Mouse (Mus musculus): ENCODE data around the gene Aph1c.
"Not testable (repeated sequence)": the region's sequence is repeated elsewhere in the genome, so short reads cannot be mapped to it uniquely, and the experiment has no call there.

The Aph1c gene

DNA sequence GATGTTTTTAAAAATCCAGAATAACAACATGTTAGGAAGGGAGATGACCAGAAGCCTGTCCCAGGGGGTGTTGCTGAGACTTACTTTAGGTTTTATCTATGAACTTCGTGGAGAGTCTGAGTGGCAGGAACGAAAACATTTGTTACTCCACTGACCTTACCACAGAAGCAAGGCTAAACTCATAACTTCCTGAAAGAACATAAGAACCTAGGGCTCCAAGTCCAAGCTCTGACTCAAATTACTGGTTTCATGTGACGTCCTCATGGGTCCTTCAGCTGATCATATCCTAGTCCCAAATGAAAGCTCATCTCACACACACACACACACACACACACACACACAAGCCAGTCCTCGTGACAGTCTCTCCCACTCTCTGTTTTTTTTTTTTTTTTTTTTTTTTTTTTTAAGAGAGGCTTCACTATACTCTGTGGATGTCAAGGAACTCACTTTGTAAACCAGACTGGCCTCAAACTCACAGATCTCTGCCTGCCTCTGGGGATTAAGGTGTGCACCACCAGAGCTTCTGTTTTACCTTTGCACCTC is 2.1 kb downstream of the Aph1c start:
- DNase-seq (ENCODE audit: low spot score): no peak

DNA sequence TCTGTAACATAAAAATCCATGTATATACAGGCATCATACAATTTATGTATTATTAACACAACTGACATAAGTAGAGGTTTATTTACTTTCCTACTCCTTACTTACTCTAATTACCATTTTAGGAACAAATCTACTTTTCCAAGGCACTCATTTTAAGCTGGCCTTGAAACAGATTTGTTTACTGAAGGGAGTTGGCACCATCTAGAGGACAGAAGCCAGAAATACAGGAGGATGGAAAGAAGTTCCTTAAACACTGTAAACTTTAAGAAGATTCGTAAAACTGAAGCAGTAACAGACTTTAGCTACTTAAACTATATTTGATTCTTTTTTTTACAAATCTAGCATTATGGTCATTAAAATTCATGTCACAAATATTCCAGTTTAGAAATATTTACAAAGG is 8.5 kb downstream of the Aph1c start:
- DNase-seq (ENCODE audit: low spot score): no peak

DNA sequence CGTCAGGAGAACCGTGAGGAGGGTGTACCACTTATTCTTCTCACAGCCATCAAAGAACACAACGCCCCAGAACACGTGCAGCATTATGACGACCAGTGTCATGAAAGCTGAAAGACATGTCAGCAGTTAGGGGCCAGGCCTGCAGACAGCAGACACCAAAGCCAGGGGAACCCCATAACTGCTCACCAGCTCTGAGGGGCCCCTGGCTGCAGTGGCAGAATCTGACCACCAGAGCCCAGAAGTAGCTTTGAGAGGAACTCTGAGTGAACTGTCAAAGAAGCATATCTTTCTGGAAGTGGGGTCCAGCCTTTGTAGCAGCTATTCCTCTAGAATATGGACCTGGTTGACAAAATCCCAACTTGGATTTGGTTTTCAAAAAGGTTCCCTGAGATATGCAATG is 12.3 kb downstream of the Aph1c start:
- not testable (repeated sequence) for DNase-seq (ENCODE audit: low spot score)

DNA sequence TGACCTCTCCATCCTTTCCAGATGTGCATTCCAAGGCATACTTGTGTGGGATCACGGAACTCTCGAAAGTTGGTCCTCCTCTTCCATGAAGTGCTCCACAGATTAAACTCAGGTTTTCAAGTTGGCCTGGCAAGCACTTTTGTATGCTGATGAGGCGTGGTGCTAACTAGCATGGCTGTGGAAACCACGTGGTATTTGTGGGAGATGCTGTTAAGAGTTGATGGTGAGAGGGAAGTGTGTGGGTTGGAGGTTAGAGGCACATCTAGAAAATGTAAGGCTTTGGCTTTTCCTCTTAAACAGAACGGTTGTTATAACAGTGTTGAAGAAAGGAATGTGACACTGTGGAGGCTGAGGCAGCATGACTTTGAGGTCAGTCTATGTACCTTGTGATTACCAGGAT is 13.5 kb downstream of the Aph1c start:
- DNase-seq (ENCODE audit: low spot score): no peak

DNA sequence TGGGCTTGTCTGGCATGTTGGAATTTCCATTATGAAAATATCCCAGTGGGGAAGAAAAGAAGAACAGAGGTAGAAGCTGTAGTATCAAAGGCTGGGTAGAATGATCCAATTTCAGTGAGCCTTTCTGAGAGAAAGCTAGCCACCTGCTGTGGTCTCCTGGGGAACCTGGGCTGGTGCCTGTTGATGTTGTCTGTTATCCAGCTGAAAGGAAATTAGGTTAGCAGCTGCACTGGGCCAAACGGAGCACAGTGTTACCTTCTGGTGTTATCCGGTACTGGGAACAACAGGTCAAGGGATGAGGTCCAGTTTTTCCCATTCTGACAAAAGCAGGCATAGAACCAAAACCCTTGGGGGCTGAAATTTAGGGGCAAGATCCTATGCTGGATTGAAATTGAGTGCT is 21.1 kb downstream of the Aph1c start:
- no peak for DNase-seq (ENCODE audit: low spot score)

DNA sequence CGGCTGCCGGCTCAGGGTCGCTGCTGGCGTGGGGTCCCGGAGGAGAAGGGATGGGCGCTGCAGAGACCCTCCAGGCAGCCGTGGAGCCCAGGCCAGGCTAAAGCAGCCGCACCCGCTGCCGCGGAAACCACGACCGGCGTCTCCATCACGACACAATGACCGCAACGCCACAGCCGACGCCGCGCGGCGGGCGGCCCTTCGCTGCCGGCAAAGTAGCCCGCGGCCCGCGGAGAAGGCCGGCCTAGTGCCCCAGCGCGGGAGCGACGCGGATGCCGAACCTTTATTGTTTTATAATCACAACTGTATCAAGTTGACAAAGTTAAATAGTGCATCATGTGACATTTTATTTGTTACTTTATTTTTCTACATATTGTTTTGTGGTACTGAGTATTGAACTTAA is 28.6 kb downstream of the Aph1c start:
- not testable (repeated sequence) for DNase-seq (ENCODE audit: low spot score)

DNA sequence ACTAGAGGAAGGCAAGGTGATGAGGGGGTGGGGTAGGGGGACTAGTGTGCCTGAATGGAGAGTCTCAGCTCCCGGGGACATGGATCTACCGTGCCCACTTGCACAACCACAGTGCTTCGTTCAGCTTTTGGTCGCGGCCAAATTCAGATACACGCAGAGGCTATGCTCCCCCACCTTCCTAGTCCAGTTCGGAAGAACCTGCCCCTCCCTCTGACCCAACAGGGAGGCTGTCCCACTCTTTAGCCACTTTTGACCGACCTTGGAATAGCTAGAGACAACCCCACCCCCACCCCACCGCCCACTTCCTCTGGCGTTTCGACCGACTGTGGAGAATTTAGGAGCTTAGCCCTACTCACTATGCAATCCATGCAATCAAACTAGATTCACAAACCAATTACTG is 32.6 kb downstream of the Aph1c start:
- no peak for DNase-seq (ENCODE audit: low spot score)

DNA sequence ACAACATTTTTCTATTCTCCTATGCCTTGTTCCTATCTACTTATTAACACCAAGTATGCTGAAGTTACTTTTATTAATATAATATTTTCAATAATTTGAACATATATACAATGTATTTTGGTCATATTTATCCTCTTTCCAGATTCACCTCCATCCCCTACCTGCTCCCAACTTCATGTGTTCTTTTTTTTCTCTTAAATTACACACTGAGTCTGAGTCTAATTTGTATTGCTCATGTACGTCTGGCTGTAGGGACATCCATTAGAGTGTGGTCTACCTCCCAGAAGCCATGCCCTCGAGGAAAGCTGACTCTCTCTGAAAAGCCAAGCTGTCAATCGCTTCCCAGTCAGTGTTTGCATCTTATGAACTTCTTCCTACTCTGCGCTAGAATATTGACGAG is 37.8 kb downstream of the Aph1c start, which contains the start of gene Gm10647:
Gm10647 (plus strand) TSS at position 301 of the 400 bp plus-strand sequence.
- DNase-seq (ENCODE audit: low spot score): no peak

DNA sequence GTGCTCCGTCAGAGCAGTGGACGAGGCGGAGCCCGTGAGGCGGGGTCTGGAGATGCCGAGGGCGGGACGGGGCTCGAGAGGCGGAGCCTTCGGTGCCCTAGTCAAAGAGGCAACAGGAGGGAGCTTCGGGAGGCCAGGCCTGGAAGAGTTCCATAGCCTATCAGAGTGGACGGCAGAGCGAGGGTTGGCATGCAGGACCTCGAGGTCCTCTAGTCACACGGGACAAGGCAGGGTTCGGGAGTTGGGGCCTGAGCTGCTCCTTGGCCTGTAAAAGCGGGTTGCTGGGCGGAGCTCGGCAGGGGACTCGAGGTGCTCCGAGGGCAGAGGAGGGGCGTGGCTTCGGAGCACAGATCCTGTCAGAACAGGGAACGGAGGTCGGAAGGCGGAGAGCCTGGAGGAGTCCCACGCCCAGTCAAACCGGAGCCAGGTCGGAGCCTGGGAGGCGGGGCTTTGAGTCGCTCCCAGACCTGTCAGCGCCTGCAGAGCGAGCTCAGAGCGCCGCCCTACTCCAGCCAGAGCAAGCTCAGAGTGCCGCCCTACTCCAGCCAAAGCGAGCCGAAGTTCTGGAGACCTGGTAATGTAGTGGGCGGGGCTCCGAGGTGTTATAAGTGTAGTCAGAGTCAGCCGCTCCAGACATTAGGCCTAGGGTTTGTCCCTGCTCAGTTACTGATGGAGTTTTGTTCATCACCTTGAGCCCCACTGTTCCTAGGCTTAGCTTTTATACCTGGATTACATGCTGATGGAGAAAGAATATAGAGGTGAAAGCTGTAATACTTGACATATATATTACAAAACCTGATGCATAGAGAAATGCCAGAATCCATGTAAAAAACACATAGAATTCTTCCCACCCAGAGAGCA is 38.8 kb downstream of the Aph1c start, which contains the start of gene Aph1b:
Aph1b (minus strand) TSS at position 27 of the 861 bp plus-strand sequence.
- peak; percentile 99 for DNase-seq (ENCODE audit: low spot score)

DNA sequence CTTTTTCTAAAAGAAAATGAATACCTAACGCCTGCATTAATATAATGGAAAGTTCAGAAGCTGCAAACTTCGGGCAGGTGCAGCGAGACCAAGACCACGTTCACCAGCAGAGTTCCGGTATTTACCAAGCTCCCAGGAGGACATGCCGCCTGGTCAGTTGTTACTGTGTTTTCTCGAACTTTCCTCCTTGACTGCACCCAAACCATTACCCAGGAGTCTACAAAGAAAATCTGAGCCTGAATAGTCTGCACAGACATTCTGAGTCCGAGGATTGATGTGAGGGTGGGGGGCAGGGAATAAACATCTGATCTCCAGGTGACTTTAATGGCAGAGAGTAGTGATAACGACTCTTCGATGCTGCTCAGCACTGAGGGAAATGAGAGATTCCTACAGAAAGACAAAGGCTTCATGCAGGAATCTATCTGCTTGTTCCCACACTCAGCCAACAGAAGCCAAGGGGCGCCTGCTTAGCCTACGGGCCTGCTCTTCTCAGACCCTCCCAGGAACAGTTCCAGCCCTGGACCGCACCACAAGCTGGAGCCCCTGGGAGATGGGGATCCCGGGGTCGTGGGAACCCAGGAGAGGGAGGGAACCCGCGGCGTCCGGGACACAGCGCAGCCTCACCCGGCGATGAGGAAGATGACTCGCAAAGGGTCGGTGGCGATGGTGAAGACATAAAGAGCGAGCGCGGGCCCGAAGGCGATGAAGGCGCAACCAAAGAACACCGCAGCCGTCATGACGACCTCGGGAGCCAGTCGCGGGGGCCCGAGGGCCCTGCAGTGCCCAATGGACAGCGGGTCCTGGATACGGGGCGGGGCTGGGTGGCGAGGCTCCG is 39.7 kb downstream of the Aph1c start:
- DNase-seq (ENCODE audit: low spot score): no peak

DNA sequence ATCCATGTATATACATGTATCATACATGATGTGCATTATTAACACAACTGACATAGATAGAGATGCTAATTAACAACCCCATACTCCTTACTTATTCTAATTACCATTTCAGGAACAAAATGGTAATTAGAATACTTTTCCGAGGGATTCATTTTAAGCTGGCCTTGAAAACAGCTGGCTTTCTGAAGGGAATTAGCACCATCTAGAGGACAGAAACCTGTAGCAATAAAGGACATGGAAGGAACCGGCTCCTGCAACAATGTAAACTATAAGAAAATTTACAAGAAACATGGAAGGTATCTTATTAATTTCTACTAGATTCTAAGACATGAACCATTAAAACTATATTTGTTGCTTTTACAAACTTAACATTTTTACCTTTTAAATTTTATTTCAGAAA is 46.7 kb downstream of the Aph1c start:
- no peak for DNase-seq (ENCODE audit: low spot score)

DNA sequence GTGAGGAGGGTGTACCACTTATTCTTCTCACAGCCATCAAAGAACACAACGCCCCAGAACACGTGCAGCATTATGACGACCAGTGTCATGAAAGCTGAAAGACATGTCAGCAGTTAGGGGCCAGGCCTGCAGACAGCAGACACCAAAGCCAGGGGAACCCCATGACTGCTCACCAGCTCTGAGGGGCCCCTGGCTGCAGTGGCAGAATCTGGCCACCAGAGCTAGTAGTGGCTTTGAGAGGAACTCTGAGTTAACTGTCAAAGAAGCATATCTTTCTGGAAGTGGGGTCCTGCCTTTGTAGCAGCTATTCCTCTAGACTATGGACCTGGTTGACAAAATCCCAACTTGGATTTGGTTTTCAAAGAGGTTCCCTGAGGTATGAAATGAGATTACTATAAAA is 50.0 kb downstream of the Aph1c start:
- not testable (repeated sequence) for DNase-seq (ENCODE audit: low spot score)

DNA sequence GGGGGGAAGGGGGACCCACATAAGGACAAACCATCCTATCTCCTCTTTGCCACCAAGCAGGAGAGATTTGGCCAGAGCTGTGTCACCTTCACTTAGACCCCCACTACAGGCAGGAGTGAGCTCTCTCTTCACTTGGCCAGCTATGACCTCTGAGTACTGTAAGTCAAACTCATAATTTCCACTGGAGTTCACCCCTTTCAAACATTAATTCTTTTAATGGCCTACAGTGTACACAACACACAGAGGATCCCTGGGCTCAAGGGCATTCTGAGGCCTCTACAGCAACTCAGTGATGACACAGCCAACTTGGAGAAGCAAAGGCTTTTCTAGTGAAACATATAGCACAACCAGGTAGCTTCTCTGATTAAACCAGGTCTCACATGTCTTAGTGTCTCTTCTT is 63.8 kb downstream of the Aph1c start:
- no peak for DNase-seq (ENCODE audit: low spot score)

DNA sequence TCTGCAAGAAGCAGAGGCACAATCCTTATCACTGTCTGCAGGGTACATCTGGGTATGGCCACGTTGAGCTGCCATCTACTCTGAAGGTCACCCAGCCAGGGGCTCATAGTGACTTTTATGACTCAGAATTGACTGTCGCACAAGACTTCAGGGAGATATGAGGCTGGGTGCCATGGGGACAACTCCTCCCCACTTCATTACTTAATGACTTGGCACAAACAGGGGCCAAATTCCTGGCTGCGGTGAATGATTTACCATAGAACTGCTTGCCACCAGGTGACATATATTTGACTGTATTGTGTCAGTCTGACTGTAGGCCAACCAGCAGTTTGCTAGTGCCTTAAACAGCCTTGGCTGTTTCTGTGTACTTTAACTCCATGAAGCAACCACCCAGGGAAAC is 65.3 kb downstream of the Aph1c start:
- peak; percentile 57 for DNase-seq (ENCODE audit: low spot score)

DNA sequence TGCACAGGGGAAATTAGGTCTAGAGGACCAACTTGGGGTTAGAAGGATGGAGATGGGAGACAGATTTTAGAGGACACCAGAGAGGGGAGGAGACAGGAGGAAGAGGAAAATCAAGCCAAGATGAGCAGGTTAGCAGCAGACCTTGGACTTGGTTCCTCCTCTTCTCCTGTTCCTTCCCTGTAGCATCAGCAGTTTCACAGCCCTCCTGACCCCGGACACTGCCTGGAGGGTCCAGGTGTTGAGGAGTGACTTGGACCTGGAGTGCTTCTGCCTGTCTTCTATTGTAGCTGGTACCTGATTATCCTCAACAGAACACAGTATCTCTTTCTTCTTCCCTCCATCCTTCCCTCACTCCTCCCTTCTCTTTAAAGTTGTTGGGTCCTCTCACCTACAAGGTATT is 65.8 kb downstream of the Aph1c start:
- no peak for DNase-seq (ENCODE audit: low spot score)

Data from yolk sac, embryonic 10.5 days (tissue).